Mouse (Mus musculus) adrenal gland, postnatal 25 days (tissue): ENCODE results near the gene Gm2244. TPM values are rescaled to one million over a fixed set of nuclear protein-coding genes. Genes with fewer than 3 reads are reported as not detected.
"Not testable (repeated sequence)": the region's sequence is repeated elsewhere in the genome, so short reads cannot be mapped to it uniquely, and the experiment has no call there.

Source experiments
- DNase-seq: peaks from one replicate; pipeline ENCODE4 v3.0.0; 2021; ENCODE audit warnings: mixed read lengths
- long read RNA-seq: library from polyadenylated mRNA; stranded (forward); transcript quantifications from one replicate; pipeline ENCODE4 v2.0.0, GENCODE M21; 2021
- total RNA-seq: library from RNA; stranded (reverse); gene quantifications from 2 replicates; pipeline ENCODE4 v1.2.3, GENCODE M21; 2021

The Gm2244 gene
- not detected in 2 replicates for total RNA-seq
- long read RNA-seq = 0 reads

- not testable (repeated sequence) for DNase-seq
Measured at GRCm38 (mm10) chr14:19549863-19550262, at the start of gene Gm2244. Gene Gm2244 (minus strand): TSS chr14:19549963.

- peak; percentile 20 for DNase-seq
Measured at GRCm38 (mm10) chr14:19584804-19585667, 35.3 kb upstream of the Gm2244 start, which contains the start of gene Gm2237. Gene Gm2237 (minus strand): TSS chr14:19585135.

Other genes starting within 250 kb of the Gm2244 start
- gene Gm21738, start 131.0 kb downstream of the Gm2244 start, total RNA-seq = 0.73 TPM in 1 of 2 replicates, not detected in the other
- gene Gm2237, start 35.2 kb upstream of the Gm2244 start, total RNA-seq = 1.2 and 4.3 TPM in 2 replicates
- gene Gm5458, start 52.6 kb upstream of the Gm2244 start, total RNA-seq = not detected in 2 replicates
- gene Nid2, start 201.3 kb upstream of the Gm2244 start, total RNA-seq = 23.5 and 27.4 TPM in 2 replicates